Mouse (Mus musculus) limb, embryonic 11.5 days (tissue): Measurements from ENCODE around the gene Hdac1. TPM values are rescaled to one million over a fixed set of nuclear protein-coding genes. Genes with fewer than 3 reads are reported as not detected.

Source experiments
- ATAC-seq: fragments of 200-750 bp; cut with Nextera tagmentation; 2 replicates; pipeline ENCODE4 v1.8.0; 2017; ENCODE audit warnings: low read depth; ENCODE audit not compliant: insufficient number of reproducible peaks, low FRiP score, low TSS enrichment
- DNase-seq: peaks from one replicate; pipeline ENCODE4 v3.0.0-alpha.2; 2015; ENCODE audit warnings: low spot score
- H3K27ac ChIP-seq: fragments of 300-500 bp; sonication (generic); replicated peaks from 2 replicates; pipeline ENCODE4 v1.5.1; 2014; ENCODE audit warnings: low read depth, mild to moderate bottlenecking, low read length
- H3K27me3 ChIP-seq: fragments of 300-500 bp; sonication (generic); 2 replicates; pipeline ENCODE4 v1.6.1; 2014; ENCODE audit warnings: mild to moderate bottlenecking, low read length, mixed read lengths; ENCODE audit not compliant: control insufficient read depth, insufficient read depth
- H3K36me3 ChIP-seq: fragments of 300-500 bp; sonication (generic); 2 replicates; pipeline ENCODE4 v1.6.1; 2014; ENCODE audit warnings: mild to moderate bottlenecking, low read length, moderate library complexity, mixed read lengths; ENCODE audit not compliant: control insufficient read depth, insufficient read depth
- H3K4me1 ChIP-seq: fragments of 300-500 bp; sonication (generic); 2 replicates; pipeline ENCODE4 v1.6.1; 2014; ENCODE audit warnings: low read length, mixed read lengths; ENCODE audit not compliant: control insufficient read depth, insufficient read depth
- H3K4me2 ChIP-seq: fragments of 300-500 bp; sonication (generic); 2 replicates; pipeline ENCODE4 v1.6.1; 2014; ENCODE audit warnings: low read depth, mild to moderate bottlenecking, moderate library complexity; ENCODE audit not compliant: severe bottlenecking
- H3K4me3 ChIP-seq: fragments of 300-500 bp; sonication (generic); 2 replicates; pipeline ENCODE4 v1.5.1; 2014; ENCODE audit warnings: low read depth, low read length
- H3K9ac ChIP-seq: fragments of 300-500 bp; sonication (generic); 2 replicates; pipeline ENCODE4 v1.6.1; 2014; ENCODE audit warnings: mild to moderate bottlenecking, low read length
- H3K9me3 ChIP-seq: fragments of 300-500 bp; sonication (generic); 2 replicates; pipeline ENCODE4 v1.6.1; 2016; ENCODE audit warnings: low read length; ENCODE audit not compliant: control insufficient read depth
- WGBS: fragments of 180-500 bp; shearing (Covaris S2); extraction: QIAGEN DNeasy Blood & Tissue Kit; methylation state at CpG from one replicate; pipeline ENCODE4 v1.1.7; 2014; 5-methylcytosine and 5-hydroxymethylcytosine counted together
- polyA plus RNA-seq: library from polyadenylated mRNA; unstranded; fragments of >200 nt; fragmentation: Nextera tagmentation; extraction: Ambion mirVana; gene quantifications from 2 replicates; pipeline ENCODE4 v1.2.1, GENCODE M21; 2014

Gene Hdac1
- polyA plus RNA-seq, 1 experiment from 2014 or later, result 309 TPM

GRCm38 (mm10) chr4:129505511-129505910, 37.0 kb downstream of the Hdac1 start:
- no peaks in the 10 kb centered on the region for H3K36me3 ChIP-seq
- no peak overlapping the region for H3K4me3 ChIP-seq
- DNase-seq (no peak), ATAC-seq (no peak)
- no peaks in the 10 kb centered on the region for H3K27me3 ChIP-seq
- no peak overlapping the region for H3K4me2 ChIP-seq
- H3K9ac ChIP-seq, result no peak overlapping the region
- no peaks in the 10 kb centered on the region for H3K9me3 ChIP-seq
- H3K4me1 ChIP-seq, result no peaks in the 10 kb centered on the region
- no peak overlapping the region for H3K27ac ChIP-seq
- 82% methylated on average over 3 of the region's 3 CpGs for WGBS

- H3K9me3 ChIP-seq, result no peaks in the 10 kb centered on the region
- H3K4me3 ChIP-seq, result no peak overlapping the region
- ATAC-seq (no peak), DNase-seq (no peak)
- H3K27ac ChIP-seq, result no peak overlapping the region
- no peaks in the 10 kb centered on the region for H3K27me3 ChIP-seq
- WGBS, result 79% methylated on average over 11 of the region's 11 CpGs
- no peaks in the 10 kb centered on the region for H3K36me3 ChIP-seq
- H3K4me1 ChIP-seq, result no peaks in the 10 kb centered on the region; the same call in 1 of the 2 replicates
- H3K9ac ChIP-seq, result no peak overlapping the region
- no peak overlapping the region for H3K4me2 ChIP-seq
These were observed 39.5 kb downstream of the Hdac1 start for GRCm38 (mm10) chr4:129502901-129503444.

- Histone ChIP-seq H3K36me3 (no peaks in the 10 kb centered on the region), H3K9me3 (no peaks in the 10 kb centered on the region), H3K4me1 (no peaks in the 10 kb centered on the region; the same call in 1 of the 2 replicates), H3K9ac (no peak overlapping the region), H3K27ac (no peak overlapping the region), H3K27me3 (no peaks in the 10 kb centered on the region), H3K4me2 (no peak overlapping the region), H3K4me3 (no peak overlapping the region)
- 73% methylated on average over 9 of the region's 9 CpGs for WGBS
- ATAC-seq (no peak), DNase-seq (no peak)
These were observed 40.1 kb downstream of the Hdac1 start for GRCm38 (mm10) chr4:129502327-129502888.

GRCm38 (mm10) chr4:129500607-129501566, 41.6 kb downstream of the Hdac1 start:
- 2% methylated on average over 47 of the region's 49 CpGs for WGBS
- no peaks in the 10 kb centered on the region for H3K9me3 ChIP-seq

GRCm38 (mm10) chr4:129500017-129500416, 42.5 kb downstream of the Hdac1 start:
- H3K27me3 ChIP-seq, result no peaks in the 10 kb centered on the region
- no peak for ATAC-seq
- 80% methylated on average over 8 of the region's 8 CpGs for WGBS

More at GRCm38 (mm10) chr4:129500607-129501566, 41.6 kb downstream of the Hdac1 start:
- Histone ChIP-seq H3K27ac (peak overlapping the region; percentile 70), H3K4me3 (peak overlapping the region; percentile 41), H3K36me3 (no peaks in the 10 kb centered on the region), H3K9ac (peak overlapping the region; percentile 62), H3K4me2 (peak overlapping the region; percentile 53), H3K4me1 (peaks cover 5% of the 10 kb centered on the region; the same call in 1 of the 2 replicates), H3K27me3 (no peaks in the 10 kb centered on the region)
- DNase-seq (peak; percentile 96), ATAC-seq (peak; percentile 88)

GRCm38 (mm10) chr4:129498941-129499340, 43.6 kb downstream of the Hdac1 start:
- H3K4me3 ChIP-seq, result no peak overlapping the region
- no peak overlapping the region for H3K9ac ChIP-seq
- WGBS, result 77% methylated on average over 3 of the region's 3 CpGs
- peaks cover 5% of the 10 kb centered on the region; the same call in 1 of the 2 replicates for H3K4me1 ChIP-seq
- DNase-seq (no peak), ATAC-seq (no peak)
- no peaks in the 10 kb centered on the region for H3K36me3 ChIP-seq
- no peaks in the 10 kb centered on the region for H3K9me3 ChIP-seq
- H3K27ac ChIP-seq, result no peak overlapping the region
- no peak overlapping the region for H3K4me2 ChIP-seq
- no peaks in the 10 kb centered on the region for H3K27me3 ChIP-seq

More at GRCm38 (mm10) chr4:129500017-129500416, 42.5 kb downstream of the Hdac1 start:
- H3K9me3 ChIP-seq, result no peaks in the 10 kb centered on the region
- H3K4me1 ChIP-seq, result peaks cover 5% of the 10 kb centered on the region; the same call in 1 of the 2 replicates
- no peak for DNase-seq
- H3K27ac ChIP-seq, result peak overlapping the region; percentile 70; the same call in 1 of the 2 replicates
- no peak overlapping the region; the same call in 1 of the 2 replicates for H3K9ac ChIP-seq
- no peaks in the 10 kb centered on the region for H3K36me3 ChIP-seq
- H3K4me3 ChIP-seq, result no peak overlapping the region
- H3K4me2 ChIP-seq, result peak overlapping the region; percentile 53

GRCm38 (mm10) chr4:129496631-129497030, 45.9 kb downstream of the Hdac1 start:
- 41% methylated on average over 6 of the region's 6 CpGs for WGBS
- Histone ChIP-seq H3K27ac (no peak overlapping the region), H3K27me3 (peaks cover 7% of the 10 kb centered on the region), H3K4me1 (peaks cover 6% of the 10 kb centered on the region), H3K9ac (no peak overlapping the region), H3K4me2 (no peak overlapping the region), H3K4me3 (no peak overlapping the region), H3K9me3 (no peaks in the 10 kb centered on the region), H3K36me3 (no peaks in the 10 kb centered on the region)
- DNase-seq, result no peak
- ATAC-seq, result no peak
